Mouse (Mus musculus) liver, adult 2 months (tissue): ENCODE data around the gene Gse1.

Experiments used
- CTCF ChIP-seq: fragments of 200-500 bp; IDR thresholded peaks from 2 replicates; pipeline ENCODE4 v1.5.1; 2011; ENCODE audit warnings: low read depth, low read length, control low read depth
- POLR2A ChIP-seq: fragments of 200-500 bp; IDR thresholded peaks from 2 replicates; pipeline ENCODE4 v1.6.1; 2011; ENCODE audit warnings: low read length, control low read depth; ENCODE audit not compliant: insufficient read depth; ENCODE audit errors: extremely low read depth

- TF ChIP-seq POLR2A: no peak
- no peak for TF ChIP-seq CTCF
Observed at GRCm38 (mm10) chr8:120572534-120572933, 344.3 kb downstream of the Gse1 start.
